Comparison of ENCODE assay signal across 11 mouse cellular contexts in genomic region chr6:51754239-51754681, GRCm38 (mm10).
A peak's percentile ranks its signal among the peaks of the same experiment; 100 is the strongest.
DNase-seq lines count a peak whose midpoint lies in the region; ATAC-seq lines count a peak whose summit lies in the region.
"Had no signal": no experiment of that assay in that cellular context is flagged by ENCODE, and none has a peak within 500 bp of the region (broad histone marks: within the 10 kb centered on the region; RNA-seq: fewer than 3 reads in every experiment).

No protein-coding gene starts in this region.

- no peak overlapping the region for H3K4me2 ChIP-seq in forebrain, embryonic 12.5 days
- peak overlapping the region; percentile 28 for H3K4me2 ChIP-seq in neural tube, embryonic 15.5 days

- no peak for DNase-seq in forebrain, embryonic 10.5 days (ENCODE audit: extremely low spot score, low spot score)
- peak; percentile 32 for DNase-seq in right cerebral cortex, postnatal 4 days
- DNase-seq in right cerebral cortex, adult 18-20 months: no peak
- DNase-seq in layer of hippocampus, adult 9-11 months: peak; percentile 87
- no peak for DNase-seq in gastrocnemius, postnatal 4 days (ENCODE audit: low spot score in 2 of 2)
- DNase-seq in lung, postnatal 4 days: no peak
- DNase-seq: thymus, postnatal 14 days had no signal

- 64% methylated on average over 8 of the region's 8 CpGs for WGBS in forebrain, embryonic 12.5 days
- 77% methylated on average over 8 of the region's 8 CpGs for WGBS in forebrain, embryonic 10.5 days
- WGBS in neural tube, embryonic 15.5 days: 30% methylated on average over 8 of the region's 8 CpGs

- peaks cover 6% of the 10 kb centered on the region; the same call in 1 of the 2 replicates for H3K4me1 ChIP-seq in forebrain, embryonic 12.5 days
- H3K4me1 ChIP-seq in forebrain, embryonic 10.5 days: 0 out of 2 replicates have a peak, but pooled peaks cover 2% of the 10 kb centered on the region
- H3K4me1 ChIP-seq in neural tube, embryonic 15.5 days: peaks cover 16% of the 10 kb centered on the region

- no peaks in the 10 kb centered on the region for H3K36me3 ChIP-seq in forebrain, embryonic 12.5 days (replicated peaks)
- no peaks in the 10 kb centered on the region for H3K36me3 ChIP-seq in forebrain, embryonic 10.5 days (replicated peaks)
- no peaks in the 10 kb centered on the region for H3K36me3 ChIP-seq in neural tube, embryonic 15.5 days
- H3K36me3 ChIP-seq: heart, embryonic 10.5 days had no signal

- H3K4me3 ChIP-seq in forebrain, embryonic 12.5 days (replicated peaks): no peak overlapping the region
- H3K4me3 ChIP-seq in forebrain, embryonic 10.5 days: no peak overlapping the region
- H3K4me3 ChIP-seq in neural tube, embryonic 15.5 days (replicated peaks): no peak overlapping the region
- H3K4me3 ChIP-seq: heart, embryonic 10.5 days had no signal

- no peak overlapping the region for H3K9ac ChIP-seq in forebrain, embryonic 12.5 days
- no peak overlapping the region for H3K9ac ChIP-seq in neural tube, embryonic 15.5 days (replicated peaks)
- H3K9ac ChIP-seq: liver, embryonic 14.5 days had no signal

- no peaks in the 10 kb centered on the region for H3K9me3 ChIP-seq in forebrain, embryonic 12.5 days
- H3K9me3 ChIP-seq in forebrain, embryonic 10.5 days: no peaks in the 10 kb centered on the region
- H3K9me3 ChIP-seq in neural tube, embryonic 15.5 days (replicated peaks): no peaks in the 10 kb centered on the region
- H3K9me3 ChIP-seq: heart, embryonic 10.5 days had no signal

- peak overlapping the region; percentile 19; the same call in 1 of the 2 replicates for H3K27ac ChIP-seq in forebrain, embryonic 12.5 days
- H3K27ac ChIP-seq in forebrain, embryonic 10.5 days: no peak overlapping the region
- H3K27ac ChIP-seq in neural tube, embryonic 15.5 days (replicated peaks): peak overlapping the region; percentile 70
- H3K27ac ChIP-seq: heart, embryonic 10.5 days; liver, embryonic 14.5 days had no signal

- no peaks in the 10 kb centered on the region for H3K27me3 ChIP-seq in forebrain, embryonic 12.5 days
- no peaks in the 10 kb centered on the region for H3K27me3 ChIP-seq in forebrain, embryonic 10.5 days (ENCODE audit: poor library complexity, severe bottlenecking)
- H3K27me3 ChIP-seq in neural tube, embryonic 15.5 days (replicated peaks): no peaks in the 10 kb centered on the region

- no peak for ATAC-seq in forebrain, embryonic 12.5 days (ENCODE audit: low FRiP score)
- no peak; the same call in 1 of the 2 replicates for ATAC-seq in neural tube, embryonic 15.5 days (ENCODE audit: low FRiP score)

Comparison
In these comparisons a context has a peak if more than half of its experiments do, and no peak if none do; other contexts are left out.
1. DNase-seq: peak in right cerebral cortex, postnatal 4 days (single experiment) and layer of hippocampus, adult 9-11 months (single experiment); none in forebrain, embryonic 10.5 days (single experiment), right cerebral cortex, adult 18-20 months (single experiment), gastrocnemius, postnatal 4 days (0 of 2) and lung, postnatal 4 days (0 of 2).